Comparison of ENCODE assay signal across 12 mouse cellular contexts in the genomic region with DNA sequence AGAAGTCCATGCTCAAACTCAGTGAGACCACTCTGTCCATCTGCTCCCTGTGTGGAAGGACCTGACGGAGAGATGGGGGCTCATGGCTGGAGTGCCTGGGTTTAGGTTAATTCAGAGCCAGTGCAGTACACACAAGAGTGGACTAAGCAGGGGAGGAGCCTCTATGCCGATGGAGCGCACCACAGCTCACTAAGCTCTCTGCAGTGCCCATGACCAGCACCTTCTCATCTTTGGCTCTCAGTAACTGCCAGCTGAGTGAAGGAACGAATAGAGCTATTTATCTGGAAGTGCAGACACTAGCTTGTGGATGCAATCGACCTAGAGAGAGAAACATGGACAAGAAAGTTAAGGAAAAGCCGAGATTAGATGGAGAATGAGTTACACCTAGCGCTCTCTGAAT.
"Had no signal": no experiment of that assay in that cellular context is flagged by ENCODE, and none has a peak within 500 bp of the region (broad histone marks: within the 10 kb centered on the region; RNA-seq: fewer than 3 reads in every experiment).

No protein-coding gene starts in this region.

- DNase-seq: retina, postnatal 1 day; right cerebral cortex, adult 18-20 months; right cerebral cortex, postnatal 14 days; right cerebral cortex, postnatal 25 days; right cerebral cortex, postnatal 4 days; spleen, adult 18-20 months; thymus, adult 18-20 months; thymus, adult 2 months; thymus, postnatal 14 days; thymus, postnatal 25 days; thymus, postnatal 36 days; thymus, postnatal 4 days had no signal
